Mouse (Mus musculus) olfactory bulb, adult 2 months (tissue): ENCODE results near the gene Unc13b.

Experiments
- CTCF ChIP-seq: fragments of 200-500 bp; IDR thresholded peaks from 2 replicates; pipeline ENCODE4 v1.5.1; 2012; ENCODE audit warnings: low read depth, mild to moderate bottlenecking, low read length, moderate library complexity; ENCODE audit not compliant: insufficient read depth
- POLR2A ChIP-seq: fragments of 200-500 bp; IDR thresholded peaks from 2 replicates; pipeline ENCODE4 v1.6.1; 2012; ENCODE audit warnings: mild to moderate bottlenecking, low read depth, low read length, moderate library complexity; ENCODE audit not compliant: insufficient read depth

DNA sequence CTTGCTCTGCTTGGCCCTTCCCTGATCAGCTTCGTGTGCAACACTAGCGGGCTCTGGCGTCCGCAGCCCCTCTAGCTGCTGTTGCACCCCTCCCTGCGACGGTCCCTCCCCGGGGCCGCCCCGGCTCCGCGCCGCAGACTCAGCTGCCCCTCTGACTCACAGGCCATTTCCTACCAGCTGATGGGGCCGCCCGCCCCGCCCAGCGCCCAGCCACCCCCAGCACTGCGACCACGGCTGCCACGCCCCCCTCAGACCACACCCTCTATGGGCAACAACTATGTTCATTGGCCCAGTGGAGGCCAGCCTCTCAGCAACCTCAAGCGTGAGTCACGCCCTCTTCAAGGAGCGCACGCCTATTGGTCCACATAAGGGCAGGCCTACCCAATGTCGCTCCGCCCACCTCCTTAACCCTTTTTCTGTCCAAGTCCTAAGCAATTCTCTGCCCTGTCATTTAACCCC, 18.6 kb upstream of the Unc13b start:
- TF ChIP-seq POLR2A (no peak), CTCF (no peak)
